Mouse (Mus musculus): ENCODE measurements around the gene Mrpl4. TPM values are rescaled to one million over a fixed set of nuclear protein-coding genes. Genes with fewer than 3 reads are reported as not detected.

Gene Mrpl4
- total RNA-seq, 1 experiment: 80.8 TPM

GRCm38 (mm10) chr9:21026849-21027248 lies 24.3 kb downstream of the Mrpl4 start:
- TF ChIP-seq ZNF384 (IDR thresholded peaks at IDR 0.05; ENCODE audit: low read depth, low read length) (no peak), ZC3H11A (IDR thresholded peaks at IDR 0.05; ENCODE audit: borderline replicate concordance, low read depth, low read length) (no peak), CHD2 (IDR thresholded peaks at IDR 0.05; ENCODE audit: low read depth, low read length) (no peak), HCFC1 (IDR thresholded peaks at IDR 0.05; ENCODE audit: borderline replicate concordance, insufficient read depth, low read length) (no peak)
- Histone ChIP-seq H3K4me3 (ENCODE audit: insufficient read depth in 1 of 2, low read depth in 1 of 2, low read length in 2 of 2, poor library complexity in 1 of 2, severe bottlenecking in 1 of 2) (no peak overlapping the region), H3K36me3 (ENCODE audit: control insufficient read depth, insufficient read depth, low read length, poor library complexity, severe bottlenecking) (peaks cover 36% of the 10 kb centered on the region), H3K9me3 (ENCODE audit: control insufficient read depth, insufficient read depth, low read depth, low read length) (no peaks in the 10 kb centered on the region), H3K4me1 (ENCODE audit: control insufficient read depth in 2 of 2, insufficient read depth in 2 of 2, low read length in 2 of 2, poor library complexity in 1 of 2) (peaks cover 9 to 39% of the 10 kb centered on the region in 2 experiments; a peak in 3 of 4 replicates), H3K27ac (ENCODE audit: insufficient read depth, low read depth, low read length, poor library complexity, severe bottlenecking) (no peak overlapping the region), H3K9ac (ENCODE audit: insufficient read depth, low read depth, low read length, poor library complexity, severe bottlenecking) (no peak overlapping the region)
- no peak for DNase-seq (ENCODE audit: low read depth, low spot score)
- in situ Hi-C loops (cut with MboI; ENCODE audit: low sequenced_read_pairs in 2 of 2, unreplicated experiment in 2 of 2): no loop called here

DNA sequence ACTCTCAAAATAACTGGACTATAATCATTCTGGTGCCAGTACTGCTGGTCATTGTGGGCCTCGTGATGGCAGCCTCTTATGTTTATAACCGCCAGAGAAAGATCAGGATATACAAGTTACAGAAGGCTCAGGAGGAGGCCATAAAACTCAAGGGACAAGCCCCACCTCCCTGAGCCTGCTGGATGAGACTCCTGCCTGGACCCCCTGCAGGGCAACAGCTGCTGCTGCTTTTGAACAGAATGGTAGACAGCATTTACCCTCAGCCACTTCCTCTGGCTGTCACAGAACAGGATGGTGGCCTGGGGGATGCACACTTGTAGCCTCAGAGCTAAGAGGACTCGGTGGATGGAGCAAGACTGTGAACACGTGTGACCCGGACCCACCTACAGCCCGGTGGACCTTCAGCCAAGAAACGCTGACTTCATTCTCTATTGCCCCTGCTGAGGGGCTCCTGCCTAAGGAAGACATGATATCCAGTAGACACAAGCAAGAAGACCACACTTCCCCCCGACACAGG lies 25.3 kb downstream of the Mrpl4 start:
- H3K9ac ChIP-seq (ENCODE audit: insufficient read depth, low read depth, low read length, poor library complexity, severe bottlenecking): no peak overlapping the region
- DNase-seq (ENCODE audit: low read depth, low spot score): no peak
- TF ChIP-seq MAFK (IDR thresholded peaks at IDR 0.05; ENCODE audit: insufficient read depth, low read depth, low read length) (no peak), ZNF384 (IDR thresholded peaks at IDR 0.05; ENCODE audit: low read depth, low read length) (no peak), CHD2 (IDR thresholded peaks at IDR 0.05; ENCODE audit: low read depth, low read length) (no peak), HCFC1 (IDR thresholded peaks at IDR 0.05; ENCODE audit: borderline replicate concordance, insufficient read depth, low read length) (no peak), ZC3H11A (IDR thresholded peaks at IDR 0.05; ENCODE audit: borderline replicate concordance, low read depth, low read length) (no peak)

DNA sequence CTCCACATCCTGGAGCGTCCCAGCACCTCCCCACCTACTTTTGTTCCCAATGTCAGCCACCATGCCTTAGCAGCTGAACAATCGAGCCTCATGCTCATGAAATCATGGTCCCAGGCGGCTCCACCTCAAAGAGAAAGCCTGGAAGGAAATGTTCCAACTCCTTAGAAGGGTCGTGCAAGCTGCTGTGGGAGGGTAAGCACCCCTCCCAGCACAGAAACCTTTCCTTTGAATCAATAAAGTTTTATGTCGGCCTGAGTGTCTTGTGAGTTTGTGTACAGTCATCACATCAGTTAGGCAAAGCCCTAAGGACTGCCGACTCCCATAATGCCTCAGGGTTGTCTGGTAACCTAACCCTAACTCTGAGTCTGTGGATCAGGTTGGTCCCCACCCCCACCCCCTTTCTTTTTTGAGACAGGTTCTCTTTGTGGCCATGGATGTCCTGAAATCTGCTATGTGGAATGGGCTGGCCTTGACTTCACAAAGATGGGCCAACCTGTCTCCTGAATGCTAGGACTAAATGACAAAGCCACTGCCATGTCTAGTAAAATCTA lies 26.1 kb downstream of the Mrpl4 start:
- H3K4me3 ChIP-seq (ENCODE audit: insufficient read depth in 1 of 2, low read depth in 1 of 2, low read length in 2 of 2, poor library complexity in 1 of 2, severe bottlenecking in 1 of 2): no peak overlapping the region
- in situ Hi-C loops (cut with MboI; ENCODE audit: low sequenced_read_pairs in 2 of 2, unreplicated experiment in 2 of 2): no loop called here
- no peak for DNase-seq (ENCODE audit: low read depth, low spot score)
- H3K9me3 ChIP-seq (ENCODE audit: control insufficient read depth, insufficient read depth, low read depth, low read length): no peaks in the 10 kb centered on the region
- TF ChIP-seq ZNF384 (IDR thresholded peaks at IDR 0.05; ENCODE audit: low read depth, low read length) (no peak), MAFK (IDR thresholded peaks at IDR 0.05; ENCODE audit: insufficient read depth, low read depth, low read length) (no peak), ZC3H11A (IDR thresholded peaks at IDR 0.05; ENCODE audit: borderline replicate concordance, low read depth, low read length) (no peak), HCFC1 (IDR thresholded peaks at IDR 0.05; ENCODE audit: borderline replicate concordance, insufficient read depth, low read length) (no peak), CHD2 (IDR thresholded peaks at IDR 0.05; ENCODE audit: low read depth, low read length) (no peak)
- H3K4me1 ChIP-seq (ENCODE audit: control insufficient read depth in 2 of 2, insufficient read depth in 2 of 2, low read length in 2 of 2, poor library complexity in 1 of 2): peaks cover 9 to 41% of the 10 kb centered on the region in 2 experiments; a peak in 3 of 4 replicates
- H3K36me3 ChIP-seq (ENCODE audit: control insufficient read depth, insufficient read depth, low read length, poor library complexity, severe bottlenecking): peaks cover 28% of the 10 kb centered on the region
- peak overlapping the region; percentile 3; the same call in 1 of the 2 replicates for H3K9ac ChIP-seq (ENCODE audit: insufficient read depth, low read depth, low read length, poor library complexity, severe bottlenecking)
- peak overlapping the region; percentile 23; the same call in 1 of the 2 replicates for H3K27ac ChIP-seq (ENCODE audit: insufficient read depth, low read depth, low read length, poor library complexity, severe bottlenecking)

More for the DNA sequence above, 25.3 kb downstream of the Mrpl4 start:
- in situ Hi-C loops (cut with MboI; ENCODE audit: low sequenced_read_pairs in 2 of 2, unreplicated experiment in 2 of 2): no loop called here
- Histone ChIP-seq H3K4me1 (ENCODE audit: control insufficient read depth in 2 of 2, insufficient read depth in 2 of 2, low read length in 2 of 2, poor library complexity in 1 of 2) (peaks cover 9 to 39% of the 10 kb centered on the region in 2 experiments; a peak in 3 of 4 replicates), H3K36me3 (ENCODE audit: control insufficient read depth, insufficient read depth, low read length, poor library complexity, severe bottlenecking) (peaks cover 28% of the 10 kb centered on the region), H3K9me3 (ENCODE audit: control insufficient read depth, insufficient read depth, low read depth, low read length) (no peaks in the 10 kb centered on the region), H3K4me3 (ENCODE audit: insufficient read depth in 1 of 2, low read depth in 1 of 2, low read length in 2 of 2, poor library complexity in 1 of 2, severe bottlenecking in 1 of 2) (no peak overlapping the region), H3K27ac (ENCODE audit: insufficient read depth, low read depth, low read length, poor library complexity, severe bottlenecking) (peak overlapping the region; percentile 31; the same call in 1 of the 2 replicates)

GRCm38 (mm10) chr9:21029291-21030054 lies 26.9 kb downstream of the Mrpl4 start, which contains the start of gene Icam4:
TSS of gene Icam4 (plus strand) at chr9:21029373.
- no peak for TF ChIP-seq MAFK (IDR thresholded peaks at IDR 0.05; ENCODE audit: insufficient read depth, low read depth, low read length)
- TF ChIP-seq ZNF384 (IDR thresholded peaks at IDR 0.05; ENCODE audit: low read depth, low read length): no peak
- TF ChIP-seq CHD2 (IDR thresholded peaks at IDR 0.05; ENCODE audit: low read depth, low read length): no peak
- TF ChIP-seq HCFC1 (IDR thresholded peaks at IDR 0.05; ENCODE audit: borderline replicate concordance, insufficient read depth, low read length): no peak
- no peak for TF ChIP-seq ZC3H11A (IDR thresholded peaks at IDR 0.05; ENCODE audit: borderline replicate concordance, low read depth, low read length)
- peak within 1 kb of the TSS; percentile 54 to 64 for H3K4me3 ChIP-seq (ENCODE audit: insufficient read depth in 1 of 2, low read depth in 1 of 2, low read length in 2 of 2, poor library complexity in 1 of 2, severe bottlenecking in 1 of 2)
- H3K9ac ChIP-seq (ENCODE audit: insufficient read depth, low read depth, low read length, poor library complexity, severe bottlenecking): peak within 1 kb of the TSS; percentile 73
- peaks cover 8 to 44% of the 10 kb centered on the region in 2 experiments for H3K4me1 ChIP-seq (ENCODE audit: control insufficient read depth in 2 of 2, insufficient read depth in 2 of 2, low read length in 2 of 2, poor library complexity in 1 of 2)
- peaks cover 28% of the 10 kb centered on the region for H3K36me3 ChIP-seq (ENCODE audit: control insufficient read depth, insufficient read depth, low read length, poor library complexity, severe bottlenecking)
- peak within 1 kb of the TSS; percentile 23 for H3K27ac ChIP-seq (ENCODE audit: insufficient read depth, low read depth, low read length, poor library complexity, severe bottlenecking)
- in situ Hi-C loops (cut with MboI; ENCODE audit: low sequenced_read_pairs in 2 of 2, unreplicated experiment in 2 of 2): no loop called here
- H3K9me3 ChIP-seq (ENCODE audit: control insufficient read depth, insufficient read depth, low read depth, low read length): no peaks in the 10 kb centered on the region
- peak; percentile 80 for DNase-seq (ENCODE audit: low read depth, low spot score)

Data from ES-E14 (cell line).